Mouse (Mus musculus): ENCODE data around the gene Retnlg.
"Not testable (repeated sequence)": the region's sequence is repeated elsewhere in the genome, so short reads cannot be mapped to it uniquely, and the experiment has no call there.

The Retnlg gene

DNA sequence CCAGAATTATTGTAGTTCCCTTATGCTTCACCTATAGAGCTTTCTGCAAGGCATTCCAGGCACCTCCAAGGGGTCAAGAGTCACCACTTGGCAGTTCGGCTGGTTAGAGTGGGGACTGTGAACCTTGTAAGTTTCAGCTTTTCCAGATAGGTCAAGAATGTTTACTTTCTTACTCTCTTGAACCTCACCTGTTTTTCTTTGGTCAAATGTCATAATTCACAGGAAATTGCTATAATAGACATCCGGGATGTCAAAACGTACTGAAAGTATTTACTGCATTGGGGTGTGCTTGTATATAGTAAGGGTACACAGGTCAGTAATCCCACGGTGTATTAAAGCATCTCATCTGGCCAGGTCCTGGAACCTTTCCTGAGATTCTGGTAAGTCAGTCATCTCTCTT lies at the start of gene Retnlg:
Gene Retnlg, plus strand, starts transcription at position 301 of the 400 bp plus-strand sequence.
- in situ Hi-C loops (cut with MboI, MseI), result no loop called here

DNA sequence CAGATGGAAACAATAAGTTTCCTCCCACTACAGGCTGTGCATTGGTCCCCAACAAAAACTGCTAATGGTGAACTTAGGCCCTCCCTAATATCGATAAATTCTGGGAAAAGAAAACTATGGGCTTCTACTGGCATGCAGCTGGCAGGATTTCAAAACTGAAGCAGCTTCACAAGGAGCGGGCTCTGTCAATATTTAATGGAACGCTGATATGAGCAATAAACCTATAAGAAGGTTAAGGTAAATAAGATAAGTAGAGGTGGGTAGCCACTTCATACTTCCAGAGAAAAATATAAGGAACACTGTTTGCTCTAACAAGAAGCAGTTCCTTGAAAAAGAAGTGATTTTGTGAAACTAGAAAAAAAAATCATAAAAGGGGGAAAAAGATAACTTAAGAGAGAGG lies 45.9 kb upstream of the Retnlg start:
- in situ Hi-C loops (cut with MboI, MseI), result loop anchor here (25.0 kb wide), 2 partner anchors 464 to 1414 kb away; no protein-coding TSS in a partner anchor

DNA sequence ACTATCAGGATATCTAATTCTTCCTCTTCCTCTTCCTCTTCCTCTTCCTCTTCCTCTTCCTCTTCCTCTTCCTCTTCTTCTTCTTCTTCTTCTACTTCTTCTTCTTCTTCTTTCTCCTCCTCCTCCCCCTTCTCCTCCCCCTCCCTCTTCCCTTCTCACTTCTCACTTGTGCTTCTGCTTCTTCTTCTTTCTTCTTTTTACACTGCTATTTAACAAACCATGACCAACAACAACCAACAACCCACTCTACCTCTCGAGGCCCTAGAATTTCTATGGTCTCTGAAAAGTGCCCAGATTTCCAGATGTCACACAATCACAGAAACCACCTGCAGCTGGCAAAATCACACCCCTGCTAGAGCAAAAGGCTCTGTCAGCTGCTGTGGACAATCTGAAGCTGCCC lies 44.8 kb upstream of the Retnlg start:
- in situ Hi-C loops (cut with MboI, MseI), result loop anchor here (25.0 kb wide), 2 partner anchors 465 to 1415 kb away; no protein-coding TSS in a partner anchor

DNA sequence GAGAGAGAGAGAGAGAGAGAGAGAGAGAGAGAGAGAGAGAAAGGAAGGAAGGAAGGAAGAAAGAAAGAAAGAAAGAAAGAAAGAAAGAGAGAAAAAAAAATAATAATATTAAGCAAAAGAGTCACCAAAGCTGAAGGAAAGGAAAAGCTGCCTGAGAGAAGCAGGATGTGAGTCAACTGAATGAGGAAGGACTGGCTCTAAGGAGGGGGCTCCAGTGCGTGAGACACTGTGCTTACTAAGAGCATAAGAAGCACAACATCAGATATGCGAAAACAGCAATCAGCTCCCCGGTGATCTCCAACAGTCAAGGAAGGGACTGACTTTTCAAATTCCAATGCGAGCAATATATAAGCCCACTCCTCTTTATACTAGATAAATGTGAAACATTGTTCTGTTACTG lies 43.4 kb upstream of the Retnlg start:
- in situ Hi-C loops (cut with MboI, MseI), result loop anchor here (25.0 kb wide), 2 partner anchors 467 to 1417 kb away; no protein-coding TSS in a partner anchor

DNA sequence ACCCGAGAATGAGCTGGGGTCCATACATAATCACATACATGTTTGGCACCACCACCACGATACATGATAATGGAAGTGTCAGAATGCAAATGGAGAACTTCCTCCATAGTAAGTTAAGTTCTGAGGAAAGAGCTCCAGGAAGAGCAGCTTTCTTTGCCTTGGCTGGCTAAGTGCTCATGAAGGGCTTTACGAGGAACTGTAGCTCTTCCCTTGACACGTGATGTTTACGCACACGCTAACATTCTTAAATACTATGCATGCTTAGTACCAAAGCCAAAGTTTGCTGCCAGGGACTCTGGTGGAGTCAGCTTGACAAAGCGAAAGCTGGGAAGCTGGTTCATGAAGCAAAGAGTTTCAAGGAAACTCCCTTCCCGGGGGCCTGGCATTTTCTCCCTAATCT lies 40.4 kb upstream of the Retnlg start:
- in situ Hi-C loops (cut with MboI, MseI), result loop anchor here (25.0 kb wide), 2 partner anchors 470 to 1420 kb away; no protein-coding TSS in a partner anchor

DNA sequence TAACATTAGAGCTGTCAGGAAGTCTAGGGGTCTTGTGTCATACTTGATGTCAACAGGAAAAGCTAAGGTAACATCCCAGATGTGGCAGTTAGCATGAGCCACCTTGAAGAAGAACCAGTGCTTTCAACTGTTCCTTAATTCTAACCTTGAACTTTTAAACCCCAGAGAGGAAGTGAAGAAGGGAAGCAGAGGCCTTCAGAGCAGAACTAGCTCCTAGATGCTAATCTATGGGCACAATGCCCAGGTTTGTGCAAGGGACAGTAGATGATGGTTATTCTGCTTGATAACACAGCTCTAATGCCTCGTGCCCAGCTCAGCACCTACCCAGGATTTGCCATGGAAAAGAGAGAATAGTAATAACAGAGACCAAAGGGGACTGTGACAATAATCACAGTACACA lies 38.8 kb upstream of the Retnlg start:
- in situ Hi-C loops (cut with MboI, MseI), result loop anchor here (25.0 kb wide), 2 partner anchors 471 to 1421 kb away; no protein-coding TSS in a partner anchor

DNA sequence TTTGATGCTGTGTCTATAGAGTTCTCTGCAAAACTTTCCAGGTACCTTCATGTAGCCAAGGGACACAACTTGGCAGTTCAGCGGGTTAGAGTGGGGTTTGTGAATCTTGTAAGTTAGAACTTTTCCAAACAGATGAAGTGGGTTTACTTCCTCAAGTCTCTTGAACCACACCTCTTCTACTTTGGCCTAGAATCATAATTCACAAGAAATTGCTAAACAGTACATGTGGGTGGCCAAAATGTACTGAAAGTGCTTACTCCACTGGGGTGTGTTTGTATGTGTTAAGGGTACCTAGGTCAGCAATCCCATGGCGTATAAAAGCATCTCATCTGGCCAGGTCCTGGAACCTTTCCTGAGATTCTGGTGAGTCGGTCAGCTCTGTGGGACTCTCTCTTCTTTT lies 30.2 kb upstream of the Retnlg start, which contains the start of gene Retnla:
Gene Retnla, plus strand, starts transcription at position 286 of the 400 bp plus-strand sequence.
- in situ Hi-C loops (cut with MboI, MseI), result loop anchor here (10.0 to 25.0 kb wide), 3 partner anchors 53 to 1430 kb away; no protein-coding TSS in a partner anchor

DNA sequence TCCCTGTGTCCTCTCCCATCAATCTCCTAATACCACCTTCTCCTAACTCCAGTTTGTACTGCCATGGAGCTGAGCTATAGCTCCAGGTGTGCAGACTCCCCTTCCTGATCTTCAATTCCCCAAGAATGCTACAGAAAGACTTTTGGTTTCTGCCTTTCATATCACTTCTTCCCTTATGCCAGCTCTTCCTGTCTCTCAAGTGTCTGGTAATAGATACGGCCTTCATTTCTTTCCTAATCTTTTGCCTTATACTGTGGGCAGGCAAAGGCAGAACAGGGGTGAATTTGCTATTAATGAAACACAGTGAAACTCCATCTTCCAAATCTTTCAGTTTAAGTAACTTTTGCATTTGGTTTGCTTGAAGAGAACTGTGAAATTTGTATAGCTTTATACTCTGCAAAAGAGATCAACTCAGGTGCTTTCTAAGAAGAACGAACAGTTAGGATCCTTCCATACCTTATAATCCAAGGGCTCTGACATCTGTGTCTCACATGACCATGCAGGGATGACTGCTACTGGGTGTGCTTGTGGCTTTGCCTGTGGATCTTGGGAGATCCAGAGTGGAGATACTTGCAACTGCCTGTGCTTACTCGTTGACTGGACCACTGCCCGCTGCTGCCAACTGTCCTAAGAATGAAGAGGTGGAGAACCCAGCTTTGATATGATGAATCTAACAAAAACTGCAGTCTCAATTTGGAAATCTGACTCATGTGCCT lies 28.6 kb upstream of the Retnlg start:
- in situ Hi-C loops (cut with MboI, MseI), result loop anchor here (10.0 to 25.0 kb wide), 3 partner anchors 51 to 1432 kb away; no protein-coding TSS in a partner anchor

DNA sequence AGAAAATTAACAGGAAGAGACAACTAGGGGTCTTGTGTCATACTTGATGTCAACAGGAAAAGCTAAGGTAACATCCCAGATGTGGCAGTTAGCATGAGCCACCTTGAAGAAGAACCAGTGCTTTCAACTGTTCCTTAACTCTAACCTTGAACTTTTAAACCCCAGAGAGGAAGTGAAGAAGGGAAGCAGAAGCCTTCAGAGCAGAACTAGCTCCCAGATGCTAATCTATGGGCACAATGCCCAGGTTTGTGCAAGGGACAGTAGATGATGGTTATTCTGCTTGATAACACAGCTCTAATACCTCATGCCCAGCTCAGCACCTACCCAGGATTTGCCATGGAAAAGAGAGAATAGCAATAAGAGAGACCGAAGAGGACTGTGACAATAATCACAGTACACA lies 7.4 kb upstream of the Retnlg start:
- in situ Hi-C loops (cut with MboI, MseI), result not testable (repeated sequence)

DNA sequence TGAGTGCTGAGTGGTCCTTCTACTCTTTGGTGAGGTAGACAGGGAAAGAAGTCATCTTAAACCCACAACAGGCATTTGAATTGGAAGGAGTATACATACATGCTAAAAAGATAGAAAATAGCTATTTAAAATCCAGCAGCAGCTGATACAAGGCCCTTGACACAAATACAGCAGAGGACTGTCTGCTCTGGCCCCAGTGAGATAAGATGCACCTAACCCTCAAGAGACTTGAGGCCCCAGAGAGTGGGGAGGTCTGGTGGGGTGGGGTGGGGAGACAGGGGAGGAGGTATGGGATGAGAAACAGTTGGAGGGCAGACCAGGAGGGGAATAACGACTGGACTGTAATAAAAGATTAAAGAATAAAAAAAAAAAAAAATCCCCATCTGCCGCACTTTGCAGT lies 4.7 kb upstream of the Retnlg start:
- in situ Hi-C loops (cut with MboI, MseI), result no loop called here

DNA sequence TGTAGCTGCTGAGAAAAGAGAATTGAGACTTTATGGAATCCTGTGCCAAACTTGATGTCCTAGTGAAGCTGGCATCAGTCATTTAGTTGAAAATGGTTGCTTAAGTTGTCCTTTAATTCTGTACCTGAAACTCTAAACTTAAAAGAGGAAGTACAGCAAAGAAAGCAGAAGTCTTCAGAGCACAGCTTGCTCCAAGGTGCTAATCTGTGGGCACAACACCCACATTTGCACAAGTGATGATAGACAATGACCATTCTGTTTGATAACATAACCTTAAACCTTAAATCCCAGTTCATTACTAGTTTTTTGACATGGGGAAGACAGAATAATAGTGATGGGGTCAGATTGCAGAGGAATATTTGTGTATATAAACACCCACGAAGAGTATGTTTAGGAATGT lies 3.8 kb upstream of the Retnlg start:
- in situ Hi-C loops (cut with MboI, MseI), result no loop called here

DNA sequence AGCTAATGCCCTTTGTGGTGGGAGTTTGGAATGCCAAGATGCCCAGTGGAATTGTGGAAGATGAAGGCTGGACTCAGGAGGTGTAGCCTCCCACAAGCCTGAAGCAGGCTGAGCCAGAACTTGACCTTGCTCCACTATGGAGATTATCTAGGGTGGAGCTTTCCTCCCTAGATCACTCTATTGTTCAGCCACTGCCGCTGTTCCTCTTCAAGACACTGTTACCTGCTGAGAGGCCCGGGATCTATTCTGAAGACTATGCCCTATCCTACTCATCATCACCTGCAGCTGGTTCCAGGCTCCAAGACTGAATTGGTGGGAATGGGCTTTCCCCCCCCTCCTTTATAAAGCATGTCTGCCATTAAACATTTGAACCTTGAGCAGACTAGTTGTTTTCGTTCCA lies 2.8 kb upstream of the Retnlg start:
- in situ Hi-C loops (cut with MboI, MseI), result no loop called here

DNA sequence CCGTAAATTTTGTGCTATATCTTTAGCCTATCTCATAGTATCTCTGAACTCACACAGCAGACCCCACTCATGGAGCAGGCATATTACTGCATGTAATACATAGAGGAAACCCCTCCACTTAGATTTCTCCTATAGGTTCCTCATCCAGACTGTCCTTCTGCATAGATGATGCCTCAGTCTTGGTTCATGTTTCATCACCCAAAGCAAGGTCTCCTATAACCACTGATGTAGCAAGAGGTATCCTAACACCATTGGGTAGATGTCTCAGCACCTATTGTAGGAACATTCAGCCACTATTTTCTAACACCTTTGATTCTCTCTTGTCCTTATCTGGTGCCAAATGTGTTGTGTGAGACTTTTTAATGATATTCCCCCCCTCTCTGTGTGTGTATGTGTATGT lies 667 bp upstream of the Retnlg start:
- in situ Hi-C loops (cut with MboI, MseI), result no loop called here

DNA sequence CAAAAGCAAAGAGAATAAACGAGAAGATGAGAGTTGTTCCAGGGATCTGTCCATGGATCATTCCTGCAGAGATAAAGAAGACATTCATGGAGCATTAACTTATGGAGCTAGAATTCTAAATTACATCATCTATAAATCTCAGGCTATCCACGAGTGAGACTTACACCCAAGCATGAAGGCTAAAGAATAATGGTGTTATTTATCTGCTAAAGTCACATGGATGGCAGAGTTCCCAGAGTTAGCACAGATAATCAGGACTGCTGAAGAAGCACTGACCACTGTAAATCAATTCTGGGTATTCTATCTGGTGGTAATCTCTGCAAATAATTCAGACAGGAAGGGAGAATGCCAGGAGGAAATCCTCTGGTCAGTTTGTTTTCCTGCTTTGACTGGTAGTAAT lies 18.3 kb downstream of the Retnlg start:
- in situ Hi-C loops (cut with MboI, MseI), result loop anchor here (10.0 kb wide), 1 partner anchor 46 kb away; the partner anchor contains the start of gene Retnla

DNA sequence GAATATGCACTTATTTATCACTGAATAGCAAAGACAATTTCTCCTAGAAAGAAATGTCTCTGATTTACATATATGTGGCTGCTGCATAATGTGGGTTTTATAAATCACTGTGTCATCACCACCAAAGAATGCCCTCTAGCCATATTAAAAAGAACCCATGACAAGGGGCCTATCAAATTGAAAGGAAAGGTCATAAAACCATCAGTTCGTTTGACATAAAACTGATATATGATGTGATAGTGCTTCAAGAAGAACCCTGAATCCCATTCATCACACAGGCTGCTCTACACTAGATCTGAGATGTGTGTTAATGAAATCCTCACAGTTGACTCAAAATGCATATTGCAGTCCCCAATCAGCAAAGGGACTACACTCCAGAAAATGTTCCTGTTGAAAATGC lies 27.4 kb downstream of the Retnlg start:
- in situ Hi-C loops (cut with MboI, MseI), result loop anchor here (10.0 kb wide), 1 partner anchor 55 kb away; the partner anchor contains the start of gene Retnla

DNA sequence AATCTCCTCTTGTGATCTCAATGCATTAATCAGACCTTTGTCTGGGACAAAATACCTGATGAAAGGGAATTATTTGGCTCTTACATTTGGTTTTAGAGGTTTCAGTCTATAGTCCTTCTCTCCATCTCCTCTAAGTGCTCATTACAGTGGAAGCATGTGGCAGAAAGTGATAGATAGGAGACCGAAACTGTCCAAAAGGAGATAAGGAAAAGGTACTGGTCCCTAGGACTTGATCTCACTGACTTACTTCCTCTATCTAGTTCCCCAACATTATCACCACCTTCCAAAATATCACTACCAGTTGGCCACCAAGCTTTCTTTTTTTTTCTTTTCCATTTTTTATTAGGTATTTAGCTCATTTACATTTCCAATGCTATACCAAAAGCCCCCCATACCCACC lies 38.8 kb downstream of the Retnlg start:
- in situ Hi-C loops (cut with MboI, MseI), result no loop called here

DNA sequence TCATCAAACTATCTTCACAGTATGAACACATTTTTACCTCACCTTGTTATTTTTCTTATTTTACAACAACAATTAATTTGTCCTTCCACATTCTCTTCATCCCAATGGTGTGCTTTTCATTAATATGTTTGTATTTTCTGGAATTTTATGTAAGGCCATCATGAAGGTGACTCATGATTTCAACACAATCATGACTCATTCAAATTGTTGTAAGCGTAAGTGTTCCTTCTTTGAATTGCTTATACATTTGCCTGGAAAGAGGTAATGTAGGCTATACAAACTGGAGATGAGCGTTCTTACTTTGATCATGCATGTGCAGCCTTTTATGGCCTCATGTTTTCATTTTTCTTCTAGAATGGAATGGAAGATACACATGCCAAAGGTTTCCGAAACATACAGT lies 40.8 kb downstream of the Retnlg start:
- in situ Hi-C loops (cut with MboI, MseI), result no loop called here

DNA sequence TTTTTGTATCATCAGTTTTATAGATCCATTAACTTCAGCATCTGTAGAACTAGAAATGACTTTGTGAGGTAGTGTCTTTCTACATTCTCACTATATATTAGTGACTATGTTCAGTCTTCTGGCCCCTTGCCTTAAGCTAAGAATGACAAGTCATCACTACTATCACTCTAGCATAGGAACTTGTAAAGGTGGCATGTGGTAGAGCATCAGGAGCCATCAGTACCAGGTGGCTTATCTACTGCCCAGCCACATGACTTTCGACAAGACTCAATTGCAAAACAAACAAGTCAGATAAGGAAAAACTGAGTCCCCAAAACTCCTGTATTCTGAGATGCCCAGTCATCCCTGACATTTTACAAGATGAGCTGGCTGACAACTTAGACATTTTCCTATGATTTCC lies 51.3 kb downstream of the Retnlg start:
- in situ Hi-C loops (cut with MboI, MseI), result no loop called here
